Mouse (Mus musculus): ENCODE results near the gene Vsig10l. TPM values are rescaled to one million over a fixed set of nuclear protein-coding genes. Genes with fewer than 3 reads are reported as not detected.

The Vsig10l gene
- polyA plus RNA-seq, 1 experiment from 2014 or later: 1.4 TPM

GRCm38 (mm10) chr7:43432891-43433290, 30.1 kb upstream of the Vsig10l start:
- H3K27me3 ChIP-seq (ENCODE audit: insufficient read depth, low read length): no peaks in the 10 kb centered on the region

GRCm38 (mm10) chr7:43434676-43435075, 28.3 kb upstream of the Vsig10l start:
- Histone ChIP-seq H3K4me1 (ENCODE audit: insufficient read depth) (peaks cover 3% of the 10 kb centered on the region; the same call in 1 of the 2 replicates), H3K9ac (replicated peaks) (no peak overlapping the region), H3K9me3 (ENCODE audit: low read length) (no peaks in the 10 kb centered on the region; the same call in 1 of the 2 replicates), H3K4me3 (ENCODE audit: low read depth, low read length) (no peak overlapping the region), H3K27me3 (ENCODE audit: insufficient read depth, low read length) (no peaks in the 10 kb centered on the region), H3K36me3 (replicated peaks; ENCODE audit: insufficient read depth, low read length) (no peaks in the 10 kb centered on the region), H3K4me2 (ENCODE audit: low read depth, low read length) (no peak overlapping the region), H3K27ac (ENCODE audit: low read depth) (no peak overlapping the region)
- no peak for ATAC-seq
- TF ChIP-seq CTCF (IDR thresholded peaks at IDR 0.05; ENCODE audit: low read depth): no peak
- no peak for TF ChIP-seq EP300 (IDR thresholded peaks at IDR 0.05; ENCODE audit: low read depth)
- 81% methylated on average over 5 of the region's 5 CpGs for WGBS (ENCODE audit: insufficient replicate concordance)
- DNase-seq: no peak

More at GRCm38 (mm10) chr7:43432891-43433290, 30.1 kb upstream of the Vsig10l start:
- H3K4me2 ChIP-seq (ENCODE audit: low read depth, low read length): no peak overlapping the region
- 61% methylated on average over 4 of the region's 4 CpGs for WGBS (ENCODE audit: insufficient replicate concordance)
- no peaks in the 10 kb centered on the region; the same call in 1 of the 2 replicates for H3K9me3 ChIP-seq (ENCODE audit: low read length)
- DNase-seq (no peak), ATAC-seq (no peak)
- no peak for TF ChIP-seq EP300 (IDR thresholded peaks at IDR 0.05; ENCODE audit: low read depth)
- TF ChIP-seq CTCF (IDR thresholded peaks at IDR 0.05; ENCODE audit: low read depth): no peak
- no peaks in the 10 kb centered on the region for H3K4me1 ChIP-seq (ENCODE audit: insufficient read depth)
- H3K9ac ChIP-seq (replicated peaks): no peak overlapping the region
- no peaks in the 10 kb centered on the region for H3K36me3 ChIP-seq (replicated peaks; ENCODE audit: insufficient read depth, low read length)
- H3K4me3 ChIP-seq (ENCODE audit: low read depth, low read length): no peak overlapping the region
- no peak overlapping the region for H3K27ac ChIP-seq (ENCODE audit: low read depth)

- no peak for DNase-seq
- no peak within 1 kb of the TSS for H3K4me2 ChIP-seq (ENCODE audit: low read depth, low read length)
These were observed 26.4 kb upstream of the Vsig10l start, which contains the start of gene Nkg7 for GRCm38 (mm10) chr7:43436341-43437255. Gene Nkg7 (plus strand): TSS chr7:43437073.

GRCm38 (mm10) chr7:43438611-43439010, 24.3 kb upstream of the Vsig10l start:
- ATAC-seq (no peak), DNase-seq (no peak)
- Histone ChIP-seq H3K27ac (ENCODE audit: low read depth) (no peak overlapping the region), H3K4me3 (ENCODE audit: low read depth, low read length) (no peak overlapping the region), H3K36me3 (replicated peaks; ENCODE audit: insufficient read depth, low read length) (no peaks in the 10 kb centered on the region), H3K4me2 (ENCODE audit: low read depth, low read length) (no peak overlapping the region), H3K4me1 (ENCODE audit: insufficient read depth) (peaks cover 37% of the 10 kb centered on the region), H3K9me3 (ENCODE audit: low read length) (no peaks in the 10 kb centered on the region), H3K9ac (replicated peaks) (no peak overlapping the region), H3K27me3 (ENCODE audit: insufficient read depth, low read length) (no peaks in the 10 kb centered on the region)
- 47% methylated on average over 4 of the region's 4 CpGs for whole genome bisulfite sequencing (ENCODE audit: insufficient replicate concordance)
- TF ChIP-seq CTCF (IDR thresholded peaks at IDR 0.05; ENCODE audit: low read depth): no peak
- no peak for TF ChIP-seq EP300 (IDR thresholded peaks at IDR 0.05; ENCODE audit: low read depth)

More at GRCm38 (mm10) chr7:43436341-43437255, 26.4 kb upstream of the Vsig10l start, which contains the start of gene Nkg7:
- TF ChIP-seq CTCF (IDR thresholded peaks at IDR 0.05; ENCODE audit: low read depth) (no peak), EP300 (IDR thresholded peaks at IDR 0.05; ENCODE audit: low read depth) (no peak)
- no peak for ATAC-seq
- Histone ChIP-seq H3K9me3 (ENCODE audit: low read length) (no peaks in the 10 kb centered on the region; the same call in 1 of the 2 replicates), H3K9ac (replicated peaks) (no peak within 1 kb of the TSS), H3K27me3 (ENCODE audit: insufficient read depth, low read length) (no peaks in the 10 kb centered on the region), H3K4me1 (ENCODE audit: insufficient read depth) (peaks cover 20% of the 10 kb centered on the region), H3K4me3 (ENCODE audit: low read depth, low read length) (no peak within 1 kb of the TSS), H3K27ac (ENCODE audit: low read depth) (no peak within 1 kb of the TSS), H3K36me3 (replicated peaks; ENCODE audit: insufficient read depth, low read length) (no peaks in the 10 kb centered on the region)
- WGBS (ENCODE audit: insufficient replicate concordance): 49% methylated on average over 10 of the region's 10 CpGs

GRCm38 (mm10) chr7:43440482-43440881, 22.5 kb upstream of the Vsig10l start, which contains the start of gene Cldnd2:
Gene Cldnd2 (plus strand): TSS chr7:43440782.
- H3K27ac ChIP-seq (ENCODE audit: low read depth): peak within 1 kb of the TSS; percentile 18; the same call in 1 of the 2 replicates
- H3K36me3 ChIP-seq (replicated peaks; ENCODE audit: insufficient read depth, low read length): no peaks in the 10 kb centered on the region
- no peak for ATAC-seq
- no peak for TF ChIP-seq EP300 (IDR thresholded peaks at IDR 0.05; ENCODE audit: low read depth)
- no peak for TF ChIP-seq CTCF (IDR thresholded peaks at IDR 0.05; ENCODE audit: low read depth)
- no peak for DNase-seq
- H3K4me1 ChIP-seq (ENCODE audit: insufficient read depth): peaks cover 47% of the 10 kb centered on the region
- H3K4me2 ChIP-seq (ENCODE audit: low read depth, low read length): peak within 1 kb of the TSS; percentile 26; the same call in 1 of the 2 replicates
- no peaks in the 10 kb centered on the region for H3K27me3 ChIP-seq (ENCODE audit: insufficient read depth, low read length)
- no peak within 1 kb of the TSS; the same call in 1 of the 2 replicates for H3K9ac ChIP-seq (replicated peaks)
- 65% methylated on average over 6 of the region's 6 CpGs for WGBS (ENCODE audit: insufficient replicate concordance)
- H3K4me3 ChIP-seq (ENCODE audit: low read depth, low read length): no peak within 1 kb of the TSS
- H3K9me3 ChIP-seq (ENCODE audit: low read length): no peaks in the 10 kb centered on the region

- Histone ChIP-seq H3K27ac (ENCODE audit: low read depth) (peak overlapping the region; percentile 18; the same call in 1 of the 2 replicates), H3K27me3 (ENCODE audit: insufficient read depth, low read length) (no peaks in the 10 kb centered on the region), H3K9ac (replicated peaks) (no peak overlapping the region; the same call in 1 of the 2 replicates), H3K4me1 (ENCODE audit: insufficient read depth) (peaks cover 52% of the 10 kb centered on the region), H3K36me3 (replicated peaks; ENCODE audit: insufficient read depth, low read length) (no peaks in the 10 kb centered on the region), H3K4me3 (ENCODE audit: low read depth, low read length) (no peak overlapping the region), H3K4me2 (ENCODE audit: low read depth, low read length) (peak overlapping the region; percentile 26; the same call in 1 of the 2 replicates), H3K9me3 (ENCODE audit: low read length) (no peaks in the 10 kb centered on the region)
- no peak for TF ChIP-seq EP300 (IDR thresholded peaks at IDR 0.05; ENCODE audit: low read depth)
- TF ChIP-seq CTCF (IDR thresholded peaks at IDR 0.05; ENCODE audit: low read depth): no peak
- no peak for DNase-seq
- WGBS (ENCODE audit: insufficient replicate concordance): 67% methylated on average over 3 of the region's 3 CpGs
- no peak for ATAC-seq
These were observed 21.9 kb upstream of the Vsig10l start for GRCm38 (mm10) chr7:43441071-43441470.
